In genomic region chr1:166127719-166128118, GRCm38 (mm10) we compare ENCODE assay signal across 8 mouse cellular contexts. TPM values are rescaled to one million over a fixed set of nuclear protein-coding genes. Genes with fewer than 3 reads are reported as not detected.
DNase-seq lines count a peak whose midpoint lies in the region; ATAC-seq and TF ChIP-seq lines count a peak whose summit lies in the region.
"Had no signal": no experiment of that assay in that cellular context is flagged by ENCODE, and none has a peak within 500 bp of the region (broad histone marks: within the 10 kb centered on the region; RNA-seq: fewer than 3 reads in every experiment).

Dusp27 (minus strand) TSS chr1:166127922.

- no peaks in the 10 kb centered on the region for H3K9me3 ChIP-seq in embryonic facial prominence, embryonic 14.5 days (ENCODE audit: control insufficient read depth, low read length)
- H3K9me3 ChIP-seq in heart, embryonic 15.5 days (replicated peaks) = no peaks in the 10 kb centered on the region
- no peaks in the 10 kb centered on the region for H3K9me3 ChIP-seq in forebrain, embryonic 15.5 days

- no peak within 1 kb of the TSS for H3ac ChIP-seq in myocyte (ENCODE audit: control insufficient read depth, insufficient read length)

- ATAC-seq in embryonic facial prominence, embryonic 14.5 days (ENCODE audit: low read depth) = peak; percentile 70
- peak; percentile 64 for ATAC-seq in heart, embryonic 15.5 days (replicated peaks; ENCODE audit: insufficient number of reproducible peaks, insufficient read depth, low FRiP score, low read depth)
- no peak for ATAC-seq in erythroblast, adult 5-6 weeks (replicated peaks; ENCODE audit: low FRiP score, poor library complexity, severe bottlenecking)
- ATAC-seq in forebrain, embryonic 15.5 days (replicated peaks) = no peak

- 25% methylated on average over 4 of the region's 4 CpGs for WGBS in embryonic facial prominence, embryonic 14.5 days
- WGBS in heart, embryonic 15.5 days = 11% methylated on average over 4 of the region's 4 CpGs
- 51% methylated on average over 4 of the region's 4 CpGs for WGBS in forebrain, embryonic 15.5 days

- no peak within 1 kb of the TSS for H3K27ac ChIP-seq in brown adipose tissue, adult 24 weeks (replicated peaks; ENCODE audit: low read depth, low read length)
- no peak within 1 kb of the TSS; the same call in 1 of the 2 replicates for H3K27ac ChIP-seq in embryonic facial prominence, embryonic 14.5 days (replicated peaks; ENCODE audit: low read depth, low read length)
- H3K27ac ChIP-seq in heart, embryonic 15.5 days = peak within 1 kb of the TSS; percentile 95
- H3K27ac ChIP-seq in forebrain, embryonic 15.5 days (replicated peaks) = no peak within 1 kb of the TSS

- DNase-seq in embryonic facial prominence, embryonic 14.5 days (ENCODE audit: low spot score) = peak; percentile 79
- DNase-seq in left cerebral cortex, postnatal 14 days (ENCODE audit: low spot score in 2 of 2) = no peak
- DNase-seq: kidney, adult 18-20 months had no signal

- no peaks in the 10 kb centered on the region for H3K27me3 ChIP-seq in embryonic facial prominence, embryonic 14.5 days (replicated peaks; ENCODE audit: control insufficient read depth, insufficient read depth, low read length)
- H3K27me3 ChIP-seq in heart, embryonic 15.5 days = no peaks in the 10 kb centered on the region
- no peaks in the 10 kb centered on the region for H3K27me3 ChIP-seq in myocyte (ENCODE audit: control insufficient read depth, insufficient read depth, insufficient read length)
- no peaks in the 10 kb centered on the region for H3K27me3 ChIP-seq in forebrain, embryonic 15.5 days

- peak within 1 kb of the TSS; percentile 5; the same call in 1 of the 2 replicates for H3K4me3 ChIP-seq in brown adipose tissue, adult 24 weeks (ENCODE audit: insufficient read depth, low read depth, low read length)
- peak within 1 kb of the TSS; percentile 14 for H3K4me3 ChIP-seq in embryonic facial prominence, embryonic 14.5 days (ENCODE audit: low read depth, low read length)
- peak within 1 kb of the TSS; percentile 56 for H3K4me3 ChIP-seq in heart, embryonic 15.5 days
- H3K4me3 ChIP-seq in myocyte = peak within 1 kb of the TSS; percentile 27
- H3K4me3 ChIP-seq in forebrain, embryonic 15.5 days = no peak within 1 kb of the TSS

- peak within 1 kb of the TSS; percentile 38 for H3K4me2 ChIP-seq in embryonic facial prominence, embryonic 14.5 days (ENCODE audit: low read depth, low read length)
- peak within 1 kb of the TSS; percentile 63 for H3K4me2 ChIP-seq in heart, embryonic 15.5 days
- peak within 1 kb of the TSS; percentile 71 for H3K4me2 ChIP-seq in myocyte (ENCODE audit: low read depth)
- no peak within 1 kb of the TSS for H3K4me2 ChIP-seq in forebrain, embryonic 15.5 days (replicated peaks)

- intact Hi-C loops in left cerebral cortex, postnatal 14 days (cut with DNase I) = no loop called here

- TF ChIP-seq POLR2A in myocyte (IDR thresholded peaks at IDR 0.05; ENCODE audit: insufficient read length, low read depth) = peak; percentile 40

- no peaks in the 10 kb centered on the region for H3K36me3 ChIP-seq in embryonic facial prominence, embryonic 14.5 days (ENCODE audit: control insufficient read depth, insufficient read depth, low read length)
- H3K36me3 ChIP-seq in heart, embryonic 15.5 days = peaks cover 12% of the 10 kb centered on the region
- H3K36me3 ChIP-seq in myocyte (ENCODE audit: control insufficient read depth, insufficient read depth) = no peaks in the 10 kb centered on the region
- H3K36me3 ChIP-seq in forebrain, embryonic 15.5 days = no peaks in the 10 kb centered on the region

- H3K79me2 ChIP-seq in myocyte (ENCODE audit: control insufficient read depth, insufficient read depth) = peaks cover 19% of the 10 kb centered on the region

- peak within 1 kb of the TSS; percentile 40 for H3K9ac ChIP-seq in embryonic facial prominence, embryonic 14.5 days (ENCODE audit: low read depth, low read length)
- peak within 1 kb of the TSS; percentile 70 for H3K9ac ChIP-seq in heart, embryonic 15.5 days
- H3K9ac ChIP-seq in forebrain, embryonic 15.5 days (replicated peaks) = no peak within 1 kb of the TSS

- H3K4me1 ChIP-seq in brown adipose tissue, adult 24 weeks (ENCODE audit: control insufficient read depth, insufficient read depth, insufficient read length, low read length) = 0 out of 2 replicates have a peak, but pooled peaks cover 4% of the 10 kb centered on the region
- H3K4me1 ChIP-seq in embryonic facial prominence, embryonic 14.5 days (ENCODE audit: control insufficient read depth, insufficient read depth, low read length) = peaks cover 9% of the 10 kb centered on the region
- H3K4me1 ChIP-seq in heart, embryonic 15.5 days (replicated peaks) = peaks cover 54% of the 10 kb centered on the region
- no peaks in the 10 kb centered on the region for H3K4me1 ChIP-seq in forebrain, embryonic 15.5 days

TF ChIP-seq in myocyte, 11 proteins besides CTCF, POLR2A, EP300 and RAD21:
- no peak for TF ChIP-seq USF1 (IDR thresholded peaks at IDR 0.05; ENCODE audit: low read depth)
- TF ChIP-seq TCF12 (IDR thresholded peaks at IDR 0.05; ENCODE audit: insufficient read depth, poor library complexity, severe bottlenecking) = no peak
- TF ChIP-seq POLR2AphosphoS2 (IDR thresholded peaks at IDR 0.05; ENCODE audit: insufficient read length, low read depth) = peak; percentile 36
- TF ChIP-seq E2F4 (IDR thresholded peaks at IDR 0.05; ENCODE audit: insufficient read depth) = no peak
- TF ChIP-seq MYOD1 (IDR thresholded peaks at IDR 0.05; ENCODE audit: control insufficient read depth in 1 of 3, insufficient read length in 2 of 3, low read depth in 2 of 3) = peak; percentile 54 to 59 (median 56)
- peak in 2 of 3 experiments; percentile 53 to 95 for TF ChIP-seq MYOG (IDR thresholded peaks at IDR 0.05; ENCODE audit: control insufficient read depth in 1 of 3, insufficient read depth in 1 of 3, insufficient read length in 2 of 3, low read depth in 2 of 3)

RNA-seq across cellular contexts. Expression of gene Dusp27, which starts in this region (rescaled TPM):
- 0.44 and 0.92 TPM in 2 replicates for polyA plus RNA-seq in brown adipose tissue, adult 24 weeks (2012; ENCODE audit: insufficient read depth, insufficient read length, missing spikeins)
- polyA plus RNA-seq in embryonic facial prominence, embryonic 14.5 days (2014; fragmentation: Nextera tagmentation; extraction: Ambion mirVana) = 11.3 and 14.0 TPM in 2 replicates
- polyA plus RNA-seq in heart, embryonic 15.5 days (2015; fragmentation: Nextera tagmentation; extraction: Ambion mirVana) = 40.2 and 44.9 TPM in 2 replicates
- polyA plus RNA-seq in myocyte (2012; fragmentation: generic; extraction: Trizol) = 38.3 TPM
- total RNA-seq in erythroblast, adult 5-6 weeks (2015; ENCODE audit: low replicate concordance) = not detected in 2 replicates
- not detected in 2 replicates for total RNA-seq in erythroblast, adult 5-6 weeks (2017; ENCODE audit: low replicate concordance)
- total RNA-seq in left cerebral cortex, postnatal 14 days (2021) = under 1 TPM; 0.35 to 0.55 TPM
- polyA plus RNA-seq in forebrain, embryonic 15.5 days (2015; fragmentation: Nextera tagmentation; extraction: Ambion mirVana) = 0.86 and 0.98 TPM in 2 replicates

Comparison
In these comparisons a context has a peak if more than half of its experiments do, and no peak if none do; other contexts are left out.
1. ATAC-seq: peak in embryonic facial prominence, embryonic 14.5 days (single experiment) and heart, embryonic 15.5 days (single experiment); none in erythroblast, adult 5-6 weeks (single experiment) and forebrain, embryonic 15.5 days (single experiment).